Mouse (Mus musculus): ENCODE results near the gene Pum3. TPM values are rescaled to one million over a fixed set of nuclear protein-coding genes. Genes with fewer than 3 reads are reported as not detected.

Pum3 gene
- total RNA-seq (2014; fragmentation: Nextera tagmentation): 109 and 140 TPM in 2 replicates
- total RNA-seq (2017): 139 and 146 TPM in 2 replicates

GRCm38 (mm10) chr19:27429745-27430251 is at the start of gene Pum3:
Gene Pum3 (minus strand): TSS chr19:27429825.
- ATAC-seq (replicated peaks; ENCODE audit: poor library complexity, severe bottlenecking): peak; percentile 90

- ATAC-seq (replicated peaks; ENCODE audit: poor library complexity, severe bottlenecking): no peak
Observed at GRCm38 (mm10) chr19:27466691-27467090, 37.1 kb upstream of the Pum3 start.

GRCm38 (mm10) chr19:27462656-27463055 is 33.0 kb upstream of the Pum3 start:
- no peak for ATAC-seq (replicated peaks; ENCODE audit: poor library complexity, severe bottlenecking)

GRCm38 (mm10) chr19:27450458-27450857 is 20.8 kb upstream of the Pum3 start:
- peak; percentile 46 for ATAC-seq (replicated peaks; ENCODE audit: poor library complexity, severe bottlenecking)

GRCm38 (mm10) chr19:27447515-27447914 is 17.9 kb upstream of the Pum3 start:
- no peak for ATAC-seq (replicated peaks; ENCODE audit: poor library complexity, severe bottlenecking)

- ATAC-seq (replicated peaks; ENCODE audit: poor library complexity, severe bottlenecking): no peak
Observed at GRCm38 (mm10) chr19:27441106-27441505, 11.5 kb upstream of the Pum3 start.

- ATAC-seq (replicated peaks; ENCODE audit: poor library complexity, severe bottlenecking): peak; percentile 94
Observed at GRCm38 (mm10) chr19:27437982-27438652, 8.5 kb upstream of the Pum3 start.

- no peak for ATAC-seq (replicated peaks; ENCODE audit: poor library complexity, severe bottlenecking)
Observed at GRCm38 (mm10) chr19:27430406-27430805, 781 bp upstream of the Pum3 start.

- peak; percentile 15 for ATAC-seq (replicated peaks; ENCODE audit: poor library complexity, severe bottlenecking)
Observed at GRCm38 (mm10) chr19:27429281-27429680, 344 bp downstream of the Pum3 start.

- ATAC-seq (replicated peaks; ENCODE audit: poor library complexity, severe bottlenecking): no peak
Observed at GRCm38 (mm10) chr19:27427865-27428264, 1.8 kb downstream of the Pum3 start.

GRCm38 (mm10) chr19:27426451-27426850 is 3.2 kb downstream of the Pum3 start:
- no peak for ATAC-seq (replicated peaks; ENCODE audit: poor library complexity, severe bottlenecking)

GRCm38 (mm10) chr19:27425656-27426055 is 4.0 kb downstream of the Pum3 start:
- ATAC-seq (replicated peaks; ENCODE audit: poor library complexity, severe bottlenecking): no peak

GRCm38 (mm10) chr19:27417375-27417774 is 12.2 kb downstream of the Pum3 start:
- no peak for ATAC-seq (replicated peaks; ENCODE audit: poor library complexity, severe bottlenecking)

GRCm38 (mm10) chr19:27416569-27416968 is 13.1 kb downstream of the Pum3 start:
- peak; percentile 52 for ATAC-seq (replicated peaks; ENCODE audit: poor library complexity, severe bottlenecking)

GRCm38 (mm10) chr19:27411340-27411739 is 18.3 kb downstream of the Pum3 start:
- no peak for ATAC-seq (replicated peaks; ENCODE audit: poor library complexity, severe bottlenecking)

GRCm38 (mm10) chr19:27410751-27411150 is 18.9 kb downstream of the Pum3 start:
- ATAC-seq (replicated peaks; ENCODE audit: poor library complexity, severe bottlenecking): no peak

GRCm38 (mm10) chr19:27409782-27410181 is 19.8 kb downstream of the Pum3 start:
- ATAC-seq (replicated peaks; ENCODE audit: poor library complexity, severe bottlenecking): no peak

- ATAC-seq (replicated peaks; ENCODE audit: poor library complexity, severe bottlenecking): no peak
Observed at GRCm38 (mm10) chr19:27409196-27409595, 20.4 kb downstream of the Pum3 start.

GRCm38 (mm10) chr19:27397797-27398196 is 31.8 kb downstream of the Pum3 start:
- ATAC-seq (replicated peaks; ENCODE audit: poor library complexity, severe bottlenecking): no peak

- no peak for ATAC-seq (replicated peaks; ENCODE audit: poor library complexity, severe bottlenecking)
Observed at GRCm38 (mm10) chr19:27397223-27397622, 32.4 kb downstream of the Pum3 start.

- no peak for ATAC-seq (replicated peaks; ENCODE audit: poor library complexity, severe bottlenecking)
Observed at GRCm38 (mm10) chr19:27396719-27397118, 32.9 kb downstream of the Pum3 start.

- no peak for ATAC-seq (replicated peaks; ENCODE audit: poor library complexity, severe bottlenecking)
Observed at GRCm38 (mm10) chr19:27395936-27396335, 33.7 kb downstream of the Pum3 start.
